Mouse (Mus musculus) embryonic fibroblast, embryonic 13.5 days (primary cell): ENCODE data around the gene Irx1.

Source experiments
- CTCF ChIP-seq: IDR thresholded peaks from 2 replicates; pipeline ENCODE4 v1.5.1; 2011; ENCODE audit warnings: mild to moderate bottlenecking, control low read depth, low read length, moderate library complexity, borderline replicate concordance; ENCODE audit not compliant: insufficient read depth
- POLR2A ChIP-seq: IDR thresholded peaks from 2 replicates; pipeline ENCODE4 v1.6.1; 2011; ENCODE audit warnings: low read depth, mild to moderate bottlenecking, control low read depth, low read length, moderate library complexity

- TF ChIP-seq CTCF (no peak), POLR2A (no peak)
Observed at GRCm38 (mm10) chr13:71957811-71958351, 5.6 kb downstream of the Irx1 start.
